Comparison of ENCODE assay signal across 1 mouse cellular context in the genomic region with DNA sequence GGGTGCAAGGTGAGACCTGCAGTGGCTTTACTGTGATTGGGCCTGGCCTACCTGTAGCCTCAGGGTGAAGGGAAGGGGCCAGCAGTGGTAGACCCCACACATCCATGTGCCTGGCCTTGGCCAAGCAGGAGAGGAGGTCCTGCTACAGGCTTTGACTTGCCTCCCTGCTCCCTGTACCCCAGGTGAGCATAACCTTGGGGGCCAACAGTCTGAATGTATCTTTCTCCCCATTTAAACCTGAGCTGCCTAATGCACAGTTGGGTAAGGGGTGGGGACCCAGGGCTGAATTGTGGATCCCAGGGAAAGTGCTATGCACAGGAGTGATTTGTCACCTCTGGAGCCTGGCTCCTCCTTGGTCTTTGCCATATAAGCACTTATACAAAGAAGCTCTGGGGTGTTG.
A peak's percentile ranks its signal among the peaks of the same experiment; 100 is the strongest.
TF ChIP-seq lines count a peak whose summit lies in the region.

No protein-coding gene starts in this region.

TF ChIP-seq in MEL, 35 proteins besides CTCF, POLR2A, EP300 and RAD21:
- TF ChIP-seq ZMIZ1 (IDR thresholded peaks at IDR 0.05; ENCODE audit: low read depth, low read length) = 0 out of 2 replicates have a peak, but pooled peaks have one; percentile 2
- no peak for TF ChIP-seq ELF1 (IDR thresholded peaks at IDR 0.05; ENCODE audit: low read depth, low read length)
